Mouse (Mus musculus) Muller cell, postnatal 12 days (primary cell): ENCODE measurements around the gene Ren1.
A peak's percentile ranks its signal among the peaks of the same experiment; 100 is the strongest.

Source experiments
- DNase-seq: peaks from one replicate; pipeline ENCODE4 v3.0.0-alpha.2; 2015; ENCODE audit errors: inconsistent ontology term

The Ren1 gene

DNA sequence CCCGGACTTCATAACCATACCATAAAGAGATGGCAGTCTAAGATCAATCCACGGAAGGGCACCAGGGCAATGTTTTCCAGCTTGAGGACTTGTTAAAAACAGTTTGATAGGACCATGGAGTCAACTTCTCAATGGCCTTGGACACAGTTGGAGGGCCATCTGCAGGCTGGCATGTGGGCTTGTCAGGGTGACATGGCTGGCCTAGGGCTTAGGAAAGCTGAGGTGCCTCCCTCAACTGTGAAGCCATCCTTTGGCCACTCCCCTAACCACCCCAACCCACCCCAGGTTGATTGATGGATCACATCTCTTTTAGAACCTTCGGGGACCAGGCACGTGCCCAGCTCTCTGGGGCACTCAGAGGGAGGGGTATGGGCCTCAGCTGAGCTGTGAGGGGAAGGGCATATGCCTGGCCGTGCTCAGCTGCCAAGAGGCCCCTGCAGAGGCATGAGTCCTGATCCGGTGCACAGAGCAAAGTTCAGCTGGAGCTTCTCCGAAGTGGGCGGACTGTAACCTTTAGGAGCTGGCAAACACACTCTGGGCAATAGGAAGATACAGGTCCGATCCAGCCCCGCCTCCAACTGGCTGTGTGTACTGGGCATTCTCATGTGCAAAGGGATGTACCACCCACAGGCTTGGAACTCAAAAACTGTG is 25.5 kb downstream of the Ren1 start:
- DNase-seq, result no peak

DNA sequence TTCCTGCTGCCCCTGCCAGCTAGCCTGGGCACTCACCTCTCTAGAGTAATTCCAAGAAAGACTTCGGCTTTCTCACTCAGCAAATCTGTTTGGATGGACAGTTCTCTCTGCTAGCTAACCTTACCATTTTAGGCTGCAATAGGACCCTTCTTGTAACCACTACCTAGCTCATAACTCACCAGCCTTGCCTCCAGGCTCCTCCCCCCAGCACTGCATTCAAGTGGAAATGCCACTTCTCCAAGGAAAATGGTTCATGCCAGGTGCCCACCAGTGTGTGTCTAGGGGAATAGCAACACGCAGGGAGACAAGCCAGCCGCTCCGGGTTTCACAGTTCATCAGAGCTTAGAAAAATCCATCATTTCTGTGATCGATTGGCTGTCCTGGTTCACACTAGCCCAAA is 27.2 kb downstream of the Ren1 start:
- no peak for DNase-seq

DNA sequence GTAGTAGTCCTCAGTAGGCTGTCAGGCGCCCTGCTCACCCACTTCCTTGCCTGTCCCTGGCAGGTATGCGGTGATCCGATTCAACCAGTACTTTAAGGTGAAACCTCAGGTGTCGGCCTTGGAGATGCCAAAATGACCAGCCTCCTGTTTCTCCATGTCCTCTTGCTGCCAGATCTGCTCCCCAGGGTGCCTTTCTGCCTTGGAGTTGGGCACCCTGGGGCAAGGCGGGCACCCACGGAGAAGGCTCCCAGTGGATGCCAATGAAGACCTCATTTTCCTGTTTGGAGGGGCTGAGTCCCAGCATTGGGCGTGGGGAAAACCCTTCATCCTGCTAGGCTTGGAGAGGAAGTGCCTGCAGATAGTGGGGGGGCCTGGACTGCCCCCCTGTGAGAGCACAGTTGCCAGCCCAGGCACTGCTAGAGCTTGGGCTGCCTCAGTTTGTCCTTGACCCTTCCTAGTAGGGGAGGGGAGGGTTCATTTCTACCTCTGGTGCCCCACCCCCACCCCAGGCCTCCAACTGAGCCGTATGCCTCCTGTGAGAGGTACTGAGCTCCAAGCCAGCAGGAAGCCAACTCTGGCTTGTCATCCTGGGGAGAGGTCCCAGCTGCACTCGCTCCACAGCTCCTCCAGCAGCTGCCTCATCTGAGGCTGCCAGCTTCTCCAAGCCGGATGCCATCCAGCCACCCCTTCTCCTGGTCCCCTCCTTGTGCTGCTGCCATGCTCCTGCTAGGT is 29.1 kb downstream of the Ren1 start:
- no peak for DNase-seq

DNA sequence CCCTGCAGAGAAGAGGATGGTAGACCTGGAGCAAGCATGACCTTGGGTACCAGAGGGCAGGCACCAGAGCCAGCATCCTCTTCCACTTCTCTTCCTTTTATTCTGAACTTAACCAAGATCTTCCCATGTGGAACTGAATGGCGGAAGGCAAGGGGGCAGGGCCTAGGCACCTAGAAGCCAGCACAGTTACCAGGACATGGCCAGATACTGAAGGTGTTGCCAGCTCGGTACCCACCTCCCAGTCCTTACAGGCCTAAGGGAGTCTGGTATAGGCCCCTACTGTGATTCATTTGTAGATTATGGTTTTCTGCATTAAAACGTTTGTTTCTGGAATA is 29.6 kb downstream of the Ren1 start:
- no peak for DNase-seq

DNA sequence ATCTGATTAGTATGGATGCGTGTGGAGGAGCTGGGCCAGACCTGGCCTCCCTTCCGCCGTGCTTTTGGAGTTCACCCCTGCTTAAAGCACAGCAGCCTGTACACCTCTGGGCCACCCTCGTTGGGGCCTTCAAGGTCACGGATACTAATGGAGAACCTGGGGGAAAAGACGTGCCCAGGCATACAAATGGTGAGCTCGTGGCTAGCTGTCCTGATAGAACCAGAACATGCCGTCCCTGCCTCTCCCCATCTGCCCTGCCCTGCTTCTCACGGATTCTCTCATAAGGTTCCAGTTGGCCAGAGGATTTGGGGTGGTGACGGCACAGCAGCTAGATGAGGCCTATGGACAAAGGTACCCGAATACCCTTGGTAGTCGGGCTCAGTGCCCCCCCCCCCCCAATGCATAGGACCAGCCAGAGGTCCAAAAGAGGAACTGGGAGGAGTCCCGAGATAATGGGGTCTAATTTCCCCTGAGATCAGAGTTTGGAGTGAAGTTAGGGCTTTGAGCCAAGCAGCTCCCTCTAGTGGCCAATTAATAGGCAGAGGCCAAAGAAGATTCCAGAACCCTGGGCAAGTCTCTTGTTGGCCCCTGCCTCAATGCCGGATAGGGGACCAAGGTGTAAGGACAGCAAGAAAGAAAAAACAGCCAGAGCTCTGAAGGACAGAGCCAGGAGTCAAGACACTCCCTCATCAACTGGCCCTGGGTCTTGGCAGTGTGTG is 30.2 kb downstream of the Ren1 start:
- peak; percentile 38 for DNase-seq

DNA sequence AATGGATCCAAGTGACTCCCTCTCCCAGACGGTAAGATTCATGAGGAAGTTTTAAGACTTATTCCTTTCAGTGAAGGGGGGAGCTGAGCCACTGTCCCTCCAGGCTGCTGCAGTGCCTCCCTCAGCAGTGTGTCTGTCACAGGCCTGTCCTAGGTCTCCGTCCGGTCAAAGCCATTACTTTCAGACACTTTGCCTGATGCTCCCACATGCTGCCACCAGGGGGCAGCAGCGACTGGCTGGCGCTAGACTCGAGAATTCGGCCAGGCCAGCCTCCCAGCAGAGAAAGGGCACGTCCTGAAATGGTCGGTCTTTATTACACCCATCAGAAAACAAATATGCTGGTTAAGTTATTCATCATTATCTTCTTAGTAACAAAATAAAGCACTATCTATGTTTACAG is 31.7 kb downstream of the Ren1 start:
- peak; percentile 79 for DNase-seq

DNA sequence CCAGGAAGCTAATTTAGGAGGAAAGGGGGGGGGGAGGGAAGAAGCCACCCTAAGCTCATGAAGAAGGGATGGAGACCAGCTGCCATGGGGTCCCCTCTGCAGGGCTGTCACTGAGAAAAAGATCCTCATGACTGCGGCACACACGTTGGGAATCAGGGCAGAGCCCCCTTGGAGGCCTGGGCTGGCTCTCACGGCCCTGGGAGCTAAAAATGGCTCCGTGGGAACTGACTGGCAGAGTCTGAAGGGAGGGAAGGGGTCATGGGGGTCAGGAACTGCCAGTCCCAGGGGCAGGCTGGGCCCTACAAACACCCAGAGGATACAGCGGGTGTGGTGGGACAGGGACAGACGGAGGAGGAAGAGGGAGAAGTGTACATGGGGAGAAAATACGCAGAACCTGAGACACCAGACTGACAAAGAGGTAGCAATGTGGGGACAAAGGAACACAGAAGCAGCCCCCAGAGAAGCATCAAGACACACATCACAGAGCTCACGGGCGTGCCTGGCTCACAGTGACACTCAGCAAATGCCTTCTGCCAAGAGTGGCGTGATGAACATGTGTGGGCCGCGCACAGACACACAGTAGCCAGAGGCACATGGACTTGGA is 32.3 kb downstream of the Ren1 start:
- no peak for DNase-seq

DNA sequence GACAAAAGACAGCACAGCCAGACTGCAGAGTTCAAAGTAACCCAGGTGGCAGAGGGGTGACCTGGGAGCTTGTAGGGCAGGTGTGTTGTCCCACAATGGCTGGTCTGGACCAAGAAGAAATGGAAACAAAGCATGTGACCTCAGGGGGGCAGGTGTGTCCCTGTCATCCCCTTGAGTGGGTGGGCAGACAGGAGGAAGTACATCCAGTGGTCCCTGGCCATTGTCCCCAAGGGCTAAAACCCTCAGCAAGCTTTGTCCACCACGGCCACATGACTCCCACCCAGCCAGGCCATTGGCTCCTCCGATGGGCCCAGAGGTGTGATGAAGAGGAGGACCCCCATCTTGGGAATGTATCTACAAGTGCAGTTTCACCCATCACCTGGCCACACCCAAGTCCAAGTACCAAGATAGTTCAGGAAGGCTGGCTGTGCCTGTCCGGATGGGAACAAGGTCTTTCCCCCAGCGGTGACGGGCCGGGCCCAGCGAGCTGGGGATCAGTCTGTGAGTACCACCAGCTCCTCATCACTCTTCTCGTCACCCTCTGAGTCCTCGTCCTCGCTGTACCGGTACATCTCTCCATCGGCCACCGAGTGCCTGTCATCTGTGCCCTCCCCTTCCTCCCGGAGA is 33.0 kb downstream of the Ren1 start:
- DNase-seq, result no peak

DNA sequence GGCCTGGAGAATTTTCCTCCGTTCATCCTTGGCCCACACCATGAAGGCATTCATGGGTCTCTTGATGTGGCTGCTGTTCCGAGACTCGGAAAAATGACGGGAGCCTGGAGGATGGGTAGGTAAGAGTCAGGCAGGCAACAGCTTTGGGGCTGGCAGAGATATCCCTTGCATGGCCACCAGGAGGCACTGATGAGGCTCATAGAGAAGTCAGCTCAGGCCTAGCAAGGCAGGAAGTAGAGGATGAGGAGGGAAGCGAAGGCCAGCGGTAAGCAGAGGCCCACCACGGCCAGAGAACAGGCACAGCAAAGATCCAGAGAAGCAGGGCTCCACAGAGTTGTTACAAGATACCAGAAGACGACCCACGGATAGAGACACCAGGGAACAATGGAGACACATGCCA is 35.2 kb downstream of the Ren1 start:
- DNase-seq, result peak; percentile 31

DNA sequence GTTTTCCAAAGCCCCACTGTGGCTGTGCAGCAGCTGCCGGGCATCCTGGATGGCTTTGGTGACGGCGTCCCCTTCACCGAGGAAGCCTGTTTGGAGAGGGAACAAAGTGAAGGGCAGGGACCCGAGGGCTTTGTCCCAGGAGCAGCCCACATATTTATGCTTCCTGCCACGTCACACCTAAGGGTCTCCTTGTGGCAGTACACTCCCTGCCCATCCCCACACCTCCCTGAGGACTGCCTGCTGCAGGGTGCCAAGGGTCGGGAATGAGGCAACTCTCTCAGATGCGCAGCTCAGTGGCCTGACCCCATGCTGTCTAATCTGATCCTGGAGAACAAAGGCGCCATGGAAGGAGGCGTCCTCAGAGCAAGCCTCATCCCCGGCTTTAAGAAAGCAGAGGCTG is 35.9 kb downstream of the Ren1 start:
- no peak for DNase-seq

DNA sequence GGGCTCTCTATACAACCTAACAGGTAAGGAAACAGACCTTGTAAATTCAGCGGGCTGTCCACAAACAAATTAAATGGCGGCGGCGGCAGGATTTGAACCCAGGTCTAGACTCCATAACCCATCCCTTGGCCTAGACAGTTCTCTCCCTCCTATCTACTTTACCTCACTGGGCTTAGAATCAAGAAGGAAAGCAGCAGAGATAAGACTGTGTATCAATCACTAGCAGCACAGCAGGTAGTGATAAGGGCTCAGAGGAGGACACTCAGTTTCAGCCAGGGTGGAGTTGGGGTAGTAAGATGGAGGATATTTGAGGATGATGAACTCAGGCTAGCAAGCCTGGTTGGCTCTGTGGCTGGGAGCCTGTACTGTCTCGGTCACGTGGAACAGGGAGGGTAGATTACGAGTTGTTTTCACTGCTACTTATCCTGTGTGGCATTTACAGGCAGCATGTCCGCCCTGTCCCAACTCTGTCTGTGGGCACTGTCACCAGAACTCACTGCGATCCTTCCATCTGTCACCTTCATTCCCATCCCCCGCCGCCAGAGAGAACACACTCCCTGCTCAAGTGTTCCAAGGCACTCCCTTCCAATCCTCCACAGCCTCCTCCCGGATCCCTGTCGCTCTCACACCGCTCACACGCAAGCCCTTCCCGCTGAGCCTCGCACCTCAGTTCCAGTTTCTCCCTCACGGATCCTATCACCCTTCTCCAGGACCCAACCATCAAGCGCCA is 37.4 kb downstream of the Ren1 start:
- no peak for DNase-seq

DNA sequence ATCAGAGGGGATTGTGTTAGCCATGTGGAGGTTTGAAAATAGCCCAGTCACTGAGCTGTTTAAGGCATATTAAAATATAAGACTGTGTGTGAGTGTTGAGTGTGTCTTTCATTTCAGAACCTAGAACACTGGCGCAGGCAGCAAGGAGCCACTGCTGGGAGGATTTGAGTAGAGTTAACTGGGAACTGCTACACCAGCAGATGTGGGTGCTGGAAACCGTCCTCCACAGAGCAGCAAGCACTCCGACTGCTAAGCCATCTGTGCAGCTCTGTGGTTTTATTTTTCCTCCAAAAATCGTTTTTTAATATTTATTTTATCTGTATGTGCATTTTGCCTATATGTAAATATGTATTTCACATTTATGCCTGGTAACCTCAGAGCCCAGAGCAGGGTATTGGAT is 44.4 kb downstream of the Ren1 start:
- no peak for DNase-seq

DNA sequence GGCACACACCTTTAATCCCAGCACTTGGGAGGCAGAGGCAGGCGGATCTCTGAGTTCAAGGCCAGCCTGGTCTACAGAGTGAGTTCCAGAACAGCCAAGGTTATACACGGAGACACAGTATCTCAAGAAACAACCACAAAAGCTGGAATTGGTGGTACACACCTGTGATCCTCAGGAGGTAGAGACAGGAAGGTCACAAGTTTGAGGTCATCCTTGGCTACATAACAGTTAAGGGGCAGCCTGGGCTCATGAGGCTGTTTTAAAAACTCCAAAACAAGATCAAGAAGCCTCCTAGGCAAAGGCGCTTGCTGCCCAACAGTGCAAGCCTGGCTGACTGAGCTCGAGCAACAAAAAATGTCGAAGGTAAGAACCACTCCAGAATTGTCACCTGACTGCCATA is 46.4 kb downstream of the Ren1 start:
- DNase-seq, result no peak

DNA sequence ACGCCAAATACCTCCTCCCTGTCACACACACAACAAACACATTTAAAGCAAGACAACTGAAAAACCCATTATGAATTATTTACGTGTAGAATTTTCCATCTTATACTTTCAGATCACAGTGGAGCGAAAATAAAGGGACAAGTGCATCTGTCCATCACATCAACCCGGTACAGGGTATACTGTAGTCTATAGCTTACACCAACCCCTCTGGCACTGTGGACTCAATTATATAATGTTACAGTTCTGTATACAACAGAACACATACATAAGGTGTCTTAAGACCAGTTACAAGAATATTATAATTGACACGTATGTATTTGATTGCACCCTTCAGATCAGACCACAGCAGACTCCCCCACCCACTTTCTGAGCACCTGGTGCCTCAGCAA is 46.8 kb downstream of the Ren1 start:
- DNase-seq, result no peak

DNA sequence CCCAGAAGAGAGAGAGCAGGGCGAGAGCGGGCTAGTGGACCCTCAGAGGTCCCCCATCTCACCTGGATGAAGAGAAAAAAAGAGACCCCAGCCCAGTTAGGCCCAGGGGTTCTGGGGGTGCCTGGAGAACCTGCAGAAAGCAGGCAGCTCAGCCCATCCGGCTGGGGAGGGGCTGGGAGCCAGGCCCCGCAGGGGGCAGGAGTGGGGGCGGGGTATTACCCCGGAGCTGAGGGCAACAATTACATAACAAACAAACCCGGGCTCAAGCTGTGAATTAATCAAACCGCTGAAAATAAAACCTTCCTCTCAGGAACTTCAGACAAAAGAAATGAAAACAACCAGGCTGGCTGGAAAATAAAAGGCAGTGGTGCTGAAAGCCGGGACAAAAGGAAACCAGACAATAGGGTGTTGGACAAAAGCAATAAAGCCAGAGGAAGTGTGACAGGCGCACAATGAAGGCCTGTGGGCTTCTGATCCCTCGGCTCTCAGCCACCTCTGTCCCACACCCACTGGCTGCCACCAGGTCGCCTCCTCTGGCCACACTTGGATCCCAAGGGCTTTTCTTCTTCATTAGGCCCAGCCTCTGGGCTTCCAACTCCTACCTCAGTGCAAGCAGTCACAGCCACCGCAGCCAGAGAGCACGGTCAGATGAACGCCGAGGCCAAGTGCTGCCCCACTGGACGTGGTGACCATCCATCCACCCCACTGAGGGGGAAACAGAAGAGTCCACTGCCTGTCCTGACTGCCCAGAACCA is 47.4 kb downstream of the Ren1 start:
- peak; percentile 86 for DNase-seq

DNA sequence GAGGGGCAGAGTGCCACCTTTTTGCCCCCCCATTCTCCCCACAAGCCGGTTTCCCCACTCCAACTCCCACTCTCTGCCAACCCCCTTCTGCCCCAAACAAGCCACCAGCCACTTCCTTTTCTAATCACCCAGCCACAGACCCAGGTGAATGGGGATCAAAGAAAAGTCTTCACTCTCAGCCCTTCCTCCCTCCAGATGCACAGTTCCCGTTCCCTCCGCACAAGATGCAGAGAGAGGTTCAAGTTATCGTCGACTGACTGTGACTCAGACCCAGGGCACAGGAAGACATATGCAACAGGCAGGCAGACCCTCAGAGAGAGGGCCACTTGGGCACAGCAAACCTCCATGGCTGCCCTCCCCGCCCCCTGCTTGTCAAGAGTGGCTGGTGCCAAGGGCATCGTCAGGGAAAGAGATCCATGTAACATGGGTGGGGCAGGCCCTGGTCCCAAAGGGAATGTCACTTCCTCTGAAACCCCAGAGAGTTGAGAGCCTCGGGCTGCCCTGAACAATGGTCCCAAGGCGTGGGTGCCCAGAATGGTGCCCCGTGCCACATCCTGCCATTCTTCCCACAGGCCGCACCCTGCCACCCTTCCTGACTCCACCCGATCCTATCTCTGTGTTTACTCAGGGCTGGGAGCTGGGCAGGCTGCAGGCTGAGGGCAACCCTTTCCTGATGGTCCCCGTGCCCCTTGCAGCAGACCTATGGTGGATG is 49.9 kb downstream of the Ren1 start:
- no peak for DNase-seq

DNA sequence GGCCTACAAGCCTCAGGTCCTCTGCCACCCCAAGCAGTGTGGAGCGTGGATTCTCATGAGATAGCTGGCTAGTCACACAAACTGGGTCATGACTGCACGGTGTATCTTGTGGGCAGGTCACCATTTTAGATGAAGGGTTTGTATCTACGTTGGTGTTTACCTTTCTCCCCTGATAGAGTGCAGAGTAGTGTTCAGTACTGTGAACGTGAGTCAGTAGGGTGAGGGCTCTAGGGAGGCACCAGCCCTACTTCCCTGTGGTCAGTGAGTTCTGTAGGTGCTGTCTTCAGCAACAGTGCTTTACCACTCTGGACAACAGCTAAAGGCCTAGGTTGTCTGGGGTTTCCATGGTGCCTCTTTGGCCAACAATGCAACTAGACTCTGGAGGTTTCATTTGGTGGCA is 53.7 kb downstream of the Ren1 start:
- DNase-seq, result no peak

DNA sequence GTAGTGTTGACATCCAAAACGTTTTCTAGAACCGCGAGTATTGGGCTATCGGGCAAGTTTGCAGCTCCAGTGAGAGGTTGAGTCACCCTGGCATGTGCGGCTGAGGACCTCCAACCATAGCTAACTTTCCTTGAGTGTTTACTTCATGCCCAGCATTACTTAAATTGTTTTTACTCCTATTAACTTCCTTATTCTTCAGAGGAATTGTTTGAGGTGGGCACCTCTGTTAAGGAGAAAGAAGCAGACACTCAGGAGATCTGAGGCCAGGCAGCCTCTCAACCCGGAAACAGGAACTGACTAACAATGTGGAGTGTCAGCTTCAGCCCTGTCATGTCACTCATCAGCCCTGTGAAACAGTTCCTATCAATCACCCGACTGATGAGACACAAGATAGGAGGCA is 56.3 kb downstream of the Ren1 start:
- no peak for DNase-seq

DNA sequence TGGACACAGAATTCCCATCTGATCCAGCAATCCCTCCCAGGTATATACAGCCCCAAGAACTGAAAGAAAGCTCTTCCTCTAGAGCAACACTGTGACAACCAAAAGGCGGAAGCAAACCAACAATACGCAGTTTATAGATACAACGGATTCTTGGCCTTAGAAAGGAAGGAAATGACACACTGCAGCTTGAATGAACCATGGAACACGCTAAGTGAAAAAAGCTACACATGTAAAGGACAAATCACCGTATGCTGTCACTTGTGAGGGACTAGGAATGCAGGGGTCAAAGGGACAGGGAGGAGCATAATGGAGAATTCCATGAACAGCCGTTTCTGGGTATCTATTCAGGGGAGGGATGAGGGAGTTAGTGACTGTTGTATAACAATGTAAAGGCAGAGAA is 57.1 kb downstream of the Ren1 start:
- no peak for DNase-seq

DNA sequence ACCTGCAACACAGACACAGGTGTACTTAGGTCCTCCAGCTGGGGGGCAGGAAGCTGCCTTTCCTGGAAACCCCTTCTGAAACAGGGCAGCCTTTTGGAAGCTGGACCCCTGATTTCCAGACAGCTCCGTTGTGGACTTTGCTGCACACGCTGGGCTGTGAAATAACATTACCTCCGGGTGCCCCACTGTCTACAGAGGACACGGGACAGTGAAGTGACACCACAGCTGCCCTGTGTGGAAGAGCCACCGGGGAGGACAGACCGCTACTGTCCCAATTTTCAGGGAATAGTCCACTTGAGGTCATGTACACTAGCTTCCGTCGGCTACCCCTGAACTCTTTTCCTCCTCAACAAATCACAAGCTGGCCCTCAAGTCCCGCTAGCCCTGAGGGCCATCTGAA is 58.0 kb downstream of the Ren1 start:
- DNase-seq, result no peak
